Mouse (Mus musculus): ENCODE measurements around the gene Creb3l2. TPM values are rescaled to one million over a fixed set of nuclear protein-coding genes. Genes with fewer than 3 reads are reported as not detected.

Creb3l2 gene
- polyA plus RNA-seq, 1 experiment, result 1.4 TPM

GRCm38 (mm10) chr6:37368281-37368680 lies 73.7 kb downstream of the Creb3l2 start:
- H3K27me3 ChIP-seq (replicated peaks), result no peaks in the 10 kb centered on the region
- no peak overlapping the region for H3K4me3 ChIP-seq (replicated peaks)
- H3K9me3 ChIP-seq, result peaks cover 52% of the 10 kb centered on the region
- peaks cover 51% of the 10 kb centered on the region for H3K36me3 ChIP-seq (replicated peaks; ENCODE audit: low read length)
- TF ChIP-seq GATA1 (IDR thresholded peaks at IDR 0.05; ENCODE audit: borderline replicate concordance, low read length), result no peak
- TF ChIP-seq FLI1 (IDR thresholded peaks at IDR 0.05; ENCODE audit: low read length), result no peak
- peaks cover 4% of the 10 kb centered on the region; the same call in 1 of the 2 replicates for H3K4me1 ChIP-seq

DNA sequence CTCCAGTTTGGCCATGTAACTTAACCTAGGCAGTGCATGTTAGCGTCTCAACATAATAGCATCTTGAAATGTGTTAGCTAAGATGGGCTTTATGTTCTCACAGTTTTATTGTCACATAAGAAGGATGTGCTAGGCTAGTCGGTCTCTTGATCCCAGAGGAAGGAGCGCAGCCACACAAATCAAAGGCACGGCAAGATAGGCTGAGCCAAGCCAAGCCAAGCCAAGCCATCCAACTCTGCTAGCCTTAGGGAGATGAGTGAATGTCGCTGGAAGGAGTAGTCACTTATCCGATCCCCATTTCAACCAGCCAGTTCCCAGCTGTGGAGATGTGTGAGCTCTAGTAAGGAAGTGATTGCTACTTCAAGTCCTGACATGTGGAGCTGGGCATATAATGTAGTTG lies 75.0 kb downstream of the Creb3l2 start:
- peaks cover 55% of the 10 kb centered on the region for H3K36me3 ChIP-seq (replicated peaks; ENCODE audit: low read length)
- no peak overlapping the region for H3K4me3 ChIP-seq (replicated peaks)
- TF ChIP-seq GATA1 (IDR thresholded peaks at IDR 0.05; ENCODE audit: borderline replicate concordance, low read length) (no peak), FLI1 (IDR thresholded peaks at IDR 0.05; ENCODE audit: low read length) (no peak)
- H3K9me3 ChIP-seq, result peaks cover 46% of the 10 kb centered on the region
- H3K4me1 ChIP-seq, result peaks cover 4% of the 10 kb centered on the region; the same call in 1 of the 2 replicates
- no peaks in the 10 kb centered on the region for H3K27me3 ChIP-seq (replicated peaks)

DNA sequence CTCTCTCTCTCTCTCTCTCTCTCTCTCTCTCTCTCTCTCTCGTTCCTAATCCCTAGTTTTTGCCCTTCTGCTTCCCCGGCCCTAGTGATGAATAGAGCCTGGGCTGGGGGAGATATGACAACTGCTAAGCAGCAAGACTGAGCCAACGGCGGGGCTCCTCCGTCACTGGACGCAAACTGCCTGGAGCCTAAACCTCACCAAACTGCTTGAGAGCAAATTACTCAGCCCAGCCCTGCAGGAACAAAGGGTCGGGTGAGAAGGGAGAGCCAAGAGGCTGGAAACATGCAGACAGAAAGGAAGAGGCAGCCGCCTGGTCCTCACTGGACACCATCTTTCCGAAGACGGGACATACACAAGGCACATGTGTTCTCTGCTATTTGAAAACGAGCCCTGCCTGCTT lies 76.8 kb downstream of the Creb3l2 start:
- peaks cover 65% of the 10 kb centered on the region for H3K36me3 ChIP-seq (replicated peaks; ENCODE audit: low read length)
- TF ChIP-seq FLI1 (IDR thresholded peaks at IDR 0.05; ENCODE audit: low read length), result no peak
- TF ChIP-seq GATA1 (IDR thresholded peaks at IDR 0.05; ENCODE audit: borderline replicate concordance, low read length), result no peak
- H3K27me3 ChIP-seq (replicated peaks), result no peaks in the 10 kb centered on the region
- H3K9me3 ChIP-seq, result peaks cover 40% of the 10 kb centered on the region
- H3K4me3 ChIP-seq (replicated peaks), result no peak overlapping the region
- H3K4me1 ChIP-seq, result no peaks in the 10 kb centered on the region

DNA sequence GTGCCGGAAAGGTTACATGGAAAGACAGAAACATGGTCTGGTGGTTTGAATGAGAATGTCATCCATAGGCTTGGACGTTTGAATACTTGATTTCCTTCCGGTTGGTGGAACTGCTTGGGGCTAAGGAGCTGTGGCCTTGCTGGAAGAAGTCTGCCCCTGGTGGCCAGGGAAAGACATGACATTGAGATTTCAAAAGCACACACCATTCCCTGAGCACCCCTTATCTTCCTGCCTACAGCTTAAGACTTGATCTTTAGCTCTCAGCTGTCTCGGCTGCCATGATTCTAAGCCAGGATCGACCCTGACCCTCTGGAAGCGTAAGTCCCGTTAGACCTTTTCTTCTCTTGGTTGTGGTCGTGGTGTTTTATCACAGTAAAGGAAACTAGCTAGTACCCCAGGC lies 77.6 kb downstream of the Creb3l2 start:
- Histone ChIP-seq H3K9me3 (peaks cover 40% of the 10 kb centered on the region), H3K4me3 (replicated peaks) (no peak overlapping the region), H3K4me1 (no peaks in the 10 kb centered on the region), H3K36me3 (replicated peaks; ENCODE audit: low read length) (peaks cover 69% of the 10 kb centered on the region), H3K27me3 (replicated peaks) (no peaks in the 10 kb centered on the region)
- TF ChIP-seq FLI1 (IDR thresholded peaks at IDR 0.05; ENCODE audit: low read length) (no peak), GATA1 (IDR thresholded peaks at IDR 0.05; ENCODE audit: borderline replicate concordance, low read length) (no peak)

GRCm38 (mm10) chr6:37360813-37361385 lies 81.0 kb downstream of the Creb3l2 start:
- Histone ChIP-seq H3K9me3 (peaks cover 19% of the 10 kb centered on the region), H3K4me1 (no peaks in the 10 kb centered on the region), H3K36me3 (replicated peaks; ENCODE audit: low read length) (peaks cover 81% of the 10 kb centered on the region), H3K4me3 (replicated peaks) (no peak overlapping the region), H3K27me3 (replicated peaks) (no peaks in the 10 kb centered on the region)
- TF ChIP-seq GATA1 (IDR thresholded peaks at IDR 0.05; ENCODE audit: borderline replicate concordance, low read length), result no peak
- TF ChIP-seq FLI1 (IDR thresholded peaks at IDR 0.05; ENCODE audit: low read length), result no peak

DNA sequence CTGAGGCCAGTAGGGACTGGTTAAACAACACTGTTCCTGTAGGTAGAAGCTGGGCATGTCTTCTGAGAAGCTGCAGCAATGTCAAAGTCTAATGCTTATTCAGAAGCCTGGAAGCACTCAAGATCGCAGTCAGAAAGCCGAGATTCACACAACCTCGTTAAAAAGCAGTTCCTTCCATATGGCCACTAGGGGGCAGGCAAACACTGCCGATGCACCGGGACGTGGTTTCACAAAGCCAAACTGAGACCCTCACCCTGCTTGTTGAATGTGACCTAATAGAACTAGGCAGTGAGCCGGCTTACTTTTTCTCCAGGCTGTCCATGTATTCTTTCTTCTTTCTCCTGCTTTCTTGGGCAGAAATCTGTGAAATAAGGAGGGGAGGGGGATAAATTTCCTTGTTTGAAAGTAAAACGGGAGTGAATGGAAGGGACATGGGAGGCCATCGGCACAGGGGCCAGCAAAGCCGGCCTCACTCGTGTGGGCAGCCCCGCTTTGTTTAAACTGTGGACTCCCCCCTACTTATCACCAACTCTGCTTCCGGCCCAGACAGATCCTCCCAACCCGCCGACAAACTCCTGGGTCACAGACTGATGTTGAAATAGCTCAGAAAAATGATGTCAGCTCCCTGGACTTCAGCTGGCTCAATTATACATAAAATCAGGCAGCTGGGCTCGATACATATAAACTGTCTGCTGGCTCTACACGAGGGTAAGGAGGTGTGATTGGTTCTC lies 87.3 kb downstream of the Creb3l2 start:
- Histone ChIP-seq H3K9me3 (no peaks in the 10 kb centered on the region), H3K36me3 (replicated peaks; ENCODE audit: low read length) (peaks cover 77% of the 10 kb centered on the region), H3K27me3 (replicated peaks) (no peaks in the 10 kb centered on the region), H3K4me1 (peaks cover 5% of the 10 kb centered on the region), H3K4me3 (replicated peaks) (no peak overlapping the region)
- TF ChIP-seq FLI1 (IDR thresholded peaks at IDR 0.05; ENCODE audit: low read length), result no peak
- TF ChIP-seq GATA1 (IDR thresholded peaks at IDR 0.05; ENCODE audit: borderline replicate concordance, low read length), result no peak

DNA sequence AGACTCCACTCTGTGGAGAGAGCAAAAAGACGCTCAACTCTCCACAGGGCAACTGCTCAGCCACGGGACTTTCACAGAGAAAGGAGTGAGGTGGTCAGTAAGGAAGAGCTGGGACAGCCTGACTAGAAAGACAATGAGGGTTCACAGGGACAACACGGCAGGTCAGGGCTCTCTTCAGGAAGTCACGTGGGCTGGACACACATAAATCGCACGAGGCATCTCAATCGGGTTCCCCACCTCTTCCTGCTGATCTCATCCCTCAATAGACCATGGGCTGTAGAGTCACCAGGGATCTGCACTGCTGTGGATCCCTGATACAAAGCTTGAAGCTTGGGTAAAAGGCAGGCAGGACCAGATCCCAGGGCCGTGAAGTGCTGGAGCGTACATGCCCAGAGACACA lies 88.3 kb downstream of the Creb3l2 start:
- Histone ChIP-seq H3K9me3 (no peaks in the 10 kb centered on the region), H3K27me3 (replicated peaks) (no peaks in the 10 kb centered on the region), H3K4me3 (replicated peaks) (no peak overlapping the region), H3K36me3 (replicated peaks; ENCODE audit: low read length) (peaks cover 70% of the 10 kb centered on the region), H3K4me1 (peaks cover 5% of the 10 kb centered on the region)
- TF ChIP-seq GATA1 (IDR thresholded peaks at IDR 0.05; ENCODE audit: borderline replicate concordance, low read length) (no peak), FLI1 (IDR thresholded peaks at IDR 0.05; ENCODE audit: low read length) (no peak)

DNA sequence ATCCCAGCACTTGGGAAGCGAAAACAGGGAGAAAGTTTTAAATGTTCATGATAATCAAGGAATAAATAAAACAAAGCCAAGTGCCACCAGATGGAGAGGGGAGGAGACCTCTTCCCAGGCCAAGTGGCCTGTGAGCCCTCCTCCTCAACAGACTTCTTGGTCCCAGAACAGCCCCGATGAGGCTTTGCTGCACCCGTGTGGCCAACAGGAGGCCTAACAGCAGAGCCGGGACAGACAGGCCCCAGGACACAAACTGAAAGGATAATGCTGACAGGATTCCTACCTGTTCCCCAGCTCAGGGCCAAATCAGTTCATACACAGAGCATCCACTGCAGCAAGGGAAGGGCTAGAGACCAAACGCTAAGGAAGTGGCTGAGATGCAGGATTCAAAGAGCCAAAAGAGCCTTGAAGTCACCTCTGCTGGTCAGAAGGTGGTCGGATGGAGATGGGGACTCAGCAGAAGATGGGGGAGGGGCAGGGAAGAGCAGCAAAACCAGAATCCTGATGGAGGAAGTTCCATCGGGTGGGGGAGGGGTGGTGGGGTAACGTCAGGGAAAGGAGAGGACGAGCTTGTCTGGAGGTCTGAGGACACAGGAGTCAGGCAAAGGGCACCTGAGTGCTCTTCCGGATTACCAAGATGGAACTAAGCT lies 90.1 kb downstream of the Creb3l2 start:
- H3K4me1 ChIP-seq, result peaks cover 5% of the 10 kb centered on the region
- no peak for TF ChIP-seq GATA1 (IDR thresholded peaks at IDR 0.05; ENCODE audit: borderline replicate concordance, low read length)
- TF ChIP-seq FLI1 (IDR thresholded peaks at IDR 0.05; ENCODE audit: low read length), result no peak

DNA sequence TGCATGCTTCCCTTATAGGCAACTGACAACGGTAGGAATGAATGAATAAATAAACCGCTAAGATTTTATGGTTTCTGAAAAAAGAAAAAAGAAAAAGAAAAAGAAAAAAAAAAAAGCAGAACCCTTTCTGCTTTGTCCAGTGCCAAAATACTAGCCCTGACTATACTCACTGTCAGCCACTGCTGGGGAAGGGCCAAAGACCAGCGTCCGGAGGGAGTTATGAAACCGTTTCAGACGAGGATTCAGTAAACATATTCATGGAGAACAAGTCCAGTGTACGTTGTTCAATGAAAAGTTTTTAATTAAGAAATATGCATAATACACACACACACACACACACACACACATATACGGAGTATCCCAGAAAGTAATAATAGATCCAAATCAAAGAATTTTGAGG lies 91.6 kb downstream of the Creb3l2 start:
- Histone ChIP-seq H3K27me3 (replicated peaks) (no peaks in the 10 kb centered on the region), H3K4me3 (replicated peaks) (no peak overlapping the region)

More for the DNA sequence above, 90.1 kb downstream of the Creb3l2 start:
- H3K9me3 ChIP-seq, result no peaks in the 10 kb centered on the region
- no peak overlapping the region for H3K4me3 ChIP-seq (replicated peaks)
- no peaks in the 10 kb centered on the region for H3K27me3 ChIP-seq (replicated peaks)
- H3K36me3 ChIP-seq (replicated peaks; ENCODE audit: low read length), result peaks cover 72% of the 10 kb centered on the region

GRCm38 (mm10) chr6:37347606-37348005 lies 94.3 kb downstream of the Creb3l2 start:
- Histone ChIP-seq H3K4me3 (replicated peaks) (no peak overlapping the region), H3K36me3 (replicated peaks; ENCODE audit: low read length) (peaks cover 44% of the 10 kb centered on the region), H3K4me1 (peaks cover 5% of the 10 kb centered on the region), H3K9me3 (no peaks in the 10 kb centered on the region), H3K27me3 (replicated peaks) (no peaks in the 10 kb centered on the region)
- TF ChIP-seq GATA1 (IDR thresholded peaks at IDR 0.05; ENCODE audit: borderline replicate concordance, low read length) (no peak), FLI1 (IDR thresholded peaks at IDR 0.05; ENCODE audit: low read length) (no peak)

More for the DNA sequence above, 91.6 kb downstream of the Creb3l2 start:
- Histone ChIP-seq H3K9me3 (no peaks in the 10 kb centered on the region), H3K4me1 (peaks cover 5% of the 10 kb centered on the region), H3K36me3 (replicated peaks; ENCODE audit: low read length) (peaks cover 63% of the 10 kb centered on the region)
- TF ChIP-seq FLI1 (IDR thresholded peaks at IDR 0.05; ENCODE audit: low read length) (no peak), GATA1 (IDR thresholded peaks at IDR 0.05; ENCODE audit: borderline replicate concordance, low read length) (no peak)
